Mouse (Mus musculus) hindbrain, embryonic 12.5 days (tissue): ENCODE data around the gene Efcab11. TPM values are rescaled to one million over a fixed set of nuclear protein-coding genes. Genes with fewer than 3 reads are reported as not detected.

Experiments
- ATAC-seq: fragments of 200-750 bp; cut with Nextera tagmentation; 2 replicates; pipeline ENCODE4 v1.8.0; 2017; ENCODE audit warnings: moderate TSS enrichment; ENCODE audit not compliant: low FRiP score
- H3K27ac ChIP-seq: fragments of 300-500 bp; sonication (generic); 2 replicates; pipeline ENCODE4 v1.5.1; 2016; ENCODE audit warnings: mild to moderate bottlenecking
- H3K27me3 ChIP-seq: fragments of 300-500 bp; sonication (generic); 2 replicates; pipeline ENCODE4 v1.6.1; 2016; ENCODE audit warnings: mild to moderate bottlenecking
- H3K36me3 ChIP-seq: fragments of 300-500 bp; sonication (generic); 2 replicates; pipeline ENCODE4 v1.6.1; 2016; ENCODE audit warnings: mild to moderate bottlenecking
- H3K4me1 ChIP-seq: fragments of 300-500 bp; sonication (generic); 2 replicates; pipeline ENCODE4 v1.6.1; 2016
- H3K4me2 ChIP-seq: fragments of 300-500 bp; sonication (generic); replicated peaks from 2 replicates; pipeline ENCODE4 v1.6.1; 2016; ENCODE audit warnings: mild to moderate bottlenecking
- H3K4me3 ChIP-seq: fragments of 300-500 bp; sonication (generic); 2 replicates; pipeline ENCODE4 v1.5.1; 2016; ENCODE audit warnings: mild to moderate bottlenecking
- H3K9ac ChIP-seq: fragments of 300-500 bp; sonication (generic); 2 replicates; pipeline ENCODE4 v1.6.1; 2016; ENCODE audit warnings: mild to moderate bottlenecking, moderate library complexity
- H3K9me3 ChIP-seq: fragments of 300-500 bp; sonication (generic); replicated peaks from 2 replicates; pipeline ENCODE4 v1.6.1; 2016; ENCODE audit warnings: mild to moderate bottlenecking
- WGBS: fragments of 180-500 bp; shearing (Covaris S2); methylation state at CpG from one replicate; pipeline ENCODE4 v1.1.7; 2016; 5-methylcytosine and 5-hydroxymethylcytosine counted together
- polyA plus RNA-seq: library from polyadenylated mRNA; unstranded; fragments of >200 nt; fragmentation: Nextera tagmentation; extraction: Ambion mirVana; gene quantifications from 2 replicates; pipeline ENCODE4 v1.2.1, GENCODE M21; 2016

The Efcab11 gene
- polyA plus RNA-seq, 1 experiment from 2014 or later = 16.6 TPM

- no peak overlapping the region for H3K4me3 ChIP-seq
- H3K4me2 ChIP-seq = no peak overlapping the region
- H3K27ac ChIP-seq = no peak overlapping the region
- H3K9me3 ChIP-seq = no peaks in the 10 kb centered on the region
- no peak overlapping the region for H3K9ac ChIP-seq
- H3K36me3 ChIP-seq = peaks cover 45% of the 10 kb centered on the region
- H3K4me1 ChIP-seq = no peaks in the 10 kb centered on the region
- 72% methylated on average over 4 of the region's 4 CpGs for WGBS
- no peak for ATAC-seq
- no peaks in the 10 kb centered on the region for H3K27me3 ChIP-seq
Observed at GRCm38 (mm10) chr12:99902867-99903370, 18.7 kb upstream of the Efcab11 start.

GRCm38 (mm10) chr12:99901973-99902866 is 18.0 kb upstream of the Efcab11 start:
- H3K27me3 ChIP-seq = no peaks in the 10 kb centered on the region
- H3K27ac ChIP-seq = no peak overlapping the region
- no peaks in the 10 kb centered on the region for H3K4me1 ChIP-seq
- no peaks in the 10 kb centered on the region for H3K9me3 ChIP-seq
- WGBS = 89% methylated on average over 8 of the region's 8 CpGs
- no peak for ATAC-seq
- no peak overlapping the region for H3K9ac ChIP-seq
- H3K36me3 ChIP-seq = peaks cover 42% of the 10 kb centered on the region
- no peak overlapping the region for H3K4me2 ChIP-seq
- no peak overlapping the region for H3K4me3 ChIP-seq

- Histone ChIP-seq H3K4me3 (no peak overlapping the region), H3K9ac (no peak overlapping the region), H3K4me1 (no peaks in the 10 kb centered on the region), H3K36me3 (peaks cover 42% of the 10 kb centered on the region), H3K9me3 (no peaks in the 10 kb centered on the region), H3K4me2 (no peak overlapping the region), H3K27ac (no peak overlapping the region), H3K27me3 (no peaks in the 10 kb centered on the region)
- WGBS = 61% methylated on average over 2 of the region's 3 CpGs
- no peak for ATAC-seq
Observed at GRCm38 (mm10) chr12:99899991-99900390, 15.8 kb upstream of the Efcab11 start.

GRCm38 (mm10) chr12:99898248-99898870 is 14.1 kb upstream of the Efcab11 start:
- Histone ChIP-seq H3K4me1 (no peaks in the 10 kb centered on the region), H3K27ac (no peak overlapping the region), H3K27me3 (no peaks in the 10 kb centered on the region), H3K9ac (no peak overlapping the region), H3K4me3 (no peak overlapping the region), H3K4me2 (no peak overlapping the region), H3K9me3 (no peaks in the 10 kb centered on the region), H3K36me3 (peaks cover 48% of the 10 kb centered on the region)
- 90% methylated on average over 16 of the region's 16 CpGs for WGBS
- no peak for ATAC-seq

- Histone ChIP-seq H3K9me3 (no peaks in the 10 kb centered on the region), H3K4me2 (no peak overlapping the region), H3K27ac (no peak overlapping the region), H3K9ac (no peak overlapping the region), H3K4me1 (no peaks in the 10 kb centered on the region), H3K36me3 (peaks cover 53% of the 10 kb centered on the region), H3K4me3 (no peak overlapping the region), H3K27me3 (no peaks in the 10 kb centered on the region)
- 88% methylated on average over 4 of the region's 4 CpGs for WGBS
- no peak for ATAC-seq
Observed at GRCm38 (mm10) chr12:99897846-99898245, 13.6 kb upstream of the Efcab11 start.

- Histone ChIP-seq H3K4me2 (peak overlapping the region; percentile 93), H3K4me1 (peaks cover 27% of the 10 kb centered on the region), H3K4me3 (peak overlapping the region; percentile 87), H3K9me3 (no peaks in the 10 kb centered on the region), H3K36me3 (no peaks in the 10 kb centered on the region), H3K27me3 (no peaks in the 10 kb centered on the region), H3K9ac (peak overlapping the region; percentile 93; the same call in 1 of the 2 replicates), H3K27ac (no peak overlapping the region)
- 45% methylated on average over 8 of the region's 8 CpGs for WGBS
- no peak for ATAC-seq
Observed at GRCm38 (mm10) chr12:99885282-99885901, 1.2 kb upstream of the Efcab11 start.

- peak; percentile 70 for ATAC-seq
Observed at GRCm38 (mm10) chr12:99883713-99884105, 530 bp downstream of the Efcab11 start.

GRCm38 (mm10) chr12:99883000-99883712 is 1.1 kb downstream of the Efcab11 start:
- peaks cover 27% of the 10 kb centered on the region for H3K4me1 ChIP-seq
- ATAC-seq = peak; percentile 94
- H3K4me2 ChIP-seq = peak overlapping the region; percentile 93
- under 1% methylated on average over 38 of the region's 38 CpGs for WGBS
- H3K27ac ChIP-seq = peak overlapping the region; percentile 86
- H3K27me3 ChIP-seq = no peaks in the 10 kb centered on the region
- no peaks in the 10 kb centered on the region for H3K9me3 ChIP-seq
- H3K4me3 ChIP-seq = peak overlapping the region; percentile 87
- H3K9ac ChIP-seq = peak overlapping the region; percentile 93
- no peaks in the 10 kb centered on the region for H3K36me3 ChIP-seq

More at GRCm38 (mm10) chr12:99883713-99884105, 530 bp downstream of the Efcab11 start:
- Histone ChIP-seq H3K4me2 (peak overlapping the region; percentile 93), H3K4me3 (peak overlapping the region; percentile 87), H3K9me3 (no peaks in the 10 kb centered on the region), H3K4me1 (peaks cover 27% of the 10 kb centered on the region), H3K27ac (peak overlapping the region; percentile 86), H3K27me3 (no peaks in the 10 kb centered on the region), H3K9ac (peak overlapping the region; percentile 93), H3K36me3 (no peaks in the 10 kb centered on the region)
- WGBS = under 1% methylated on average over 11 of the region's 11 CpGs

GRCm38 (mm10) chr12:99874609-99875008 is 9.6 kb downstream of the Efcab11 start:
- Histone ChIP-seq H3K4me1 (no peaks in the 10 kb centered on the region), H3K27me3 (no peaks in the 10 kb centered on the region), H3K27ac (no peak overlapping the region), H3K9ac (no peak overlapping the region), H3K4me3 (no peak overlapping the region), H3K4me2 (no peak overlapping the region), H3K36me3 (no peaks in the 10 kb centered on the region), H3K9me3 (no peaks in the 10 kb centered on the region)
- 75% methylated on average over 6 of the region's 6 CpGs for WGBS
- no peak for ATAC-seq

GRCm38 (mm10) chr12:99873443-99873842 is 10.8 kb downstream of the Efcab11 start:
- Histone ChIP-seq H3K36me3 (no peaks in the 10 kb centered on the region), H3K9me3 (no peaks in the 10 kb centered on the region), H3K4me2 (no peak overlapping the region), H3K4me3 (no peak overlapping the region), H3K4me1 (no peaks in the 10 kb centered on the region), H3K27me3 (no peaks in the 10 kb centered on the region), H3K9ac (no peak overlapping the region), H3K27ac (no peak overlapping the region)
- 52% methylated on average over 3 of the region's 3 CpGs for WGBS
- ATAC-seq = no peak

- H3K9me3 ChIP-seq = no peaks in the 10 kb centered on the region
- no peaks in the 10 kb centered on the region for H3K36me3 ChIP-seq
- no peak overlapping the region for H3K4me2 ChIP-seq
- H3K27ac ChIP-seq = no peak overlapping the region
- no peaks in the 10 kb centered on the region for H3K27me3 ChIP-seq
- no peak overlapping the region for H3K4me3 ChIP-seq
- ATAC-seq = no peak
- H3K4me1 ChIP-seq = no peaks in the 10 kb centered on the region
- H3K9ac ChIP-seq = no peak overlapping the region
- WGBS = 92% methylated on average over 1 of the region's 1 CpGs
Observed at GRCm38 (mm10) chr12:99868821-99869220, 15.4 kb downstream of the Efcab11 start.

GRCm38 (mm10) chr12:99864613-99865012 is 19.6 kb downstream of the Efcab11 start:
- Histone ChIP-seq H3K4me2 (no peak overlapping the region), H3K36me3 (no peaks in the 10 kb centered on the region), H3K4me3 (no peak overlapping the region), H3K4me1 (no peaks in the 10 kb centered on the region), H3K9ac (no peak overlapping the region), H3K27me3 (no peaks in the 10 kb centered on the region), H3K27ac (no peak overlapping the region), H3K9me3 (no peaks in the 10 kb centered on the region)
- no peak for ATAC-seq
